Mouse (Mus musculus): ENCODE results near the gene Abhd15. TPM values are rescaled to one million over a fixed set of nuclear protein-coding genes. Genes with fewer than 3 reads are reported as not detected.
"Not testable (repeated sequence)": the region's sequence is repeated elsewhere in the genome, so short reads cannot be mapped to it uniquely, and the experiment has no call there.

Gene Abhd15
- polyA plus RNA-seq, 1 experiment from 2014 or later = 1.2 TPM

GRCm38 (mm10) chr11:77525804-77526486, 11.0 kb downstream of the Abhd15 start:
- H3K9ac ChIP-seq (ENCODE audit: low read length) = no peak overlapping the region
- no peak overlapping the region for H3K4me2 ChIP-seq (ENCODE audit: low read length)
- H3K4me1 ChIP-seq (ENCODE audit: control insufficient read depth, insufficient read depth, low read length) = no peaks in the 10 kb centered on the region
- no peaks in the 10 kb centered on the region for H3K27me3 ChIP-seq (replicated peaks; ENCODE audit: control insufficient read depth, insufficient read depth, low read length)
- ATAC-seq (no peak), DNase-seq (ENCODE audit: low spot score) (no peak)
- H3K27ac ChIP-seq (ENCODE audit: low read depth, low read length) = no peak overlapping the region
- H3K4me3 ChIP-seq (ENCODE audit: low read depth, low read length) = no peak overlapping the region
- H3K36me3 ChIP-seq (ENCODE audit: control insufficient read depth, insufficient read depth, low read length) = 0 out of 2 replicates have a peak, but pooled peaks cover 3% of the 10 kb centered on the region
- WGBS = 69% methylated on average over 3 of the region's 3 CpGs
- H3K9me3 ChIP-seq (replicated peaks; ENCODE audit: control insufficient read depth, low read length) = no peaks in the 10 kb centered on the region

- not testable (repeated sequence) for DNase-seq (ENCODE audit: low spot score); H3K4me1 ChIP-seq (ENCODE audit: control insufficient read depth, insufficient read depth, low read length); H3K4me3 ChIP-seq (ENCODE audit: low read depth, low read length); ATAC-seq; H3K27me3 ChIP-seq (replicated peaks; ENCODE audit: control insufficient read depth, insufficient read depth, low read length); H3K9ac ChIP-seq (ENCODE audit: low read length); H3K4me2 ChIP-seq (ENCODE audit: low read length); H3K9me3 ChIP-seq (replicated peaks; ENCODE audit: control insufficient read depth, low read length); H3K27ac ChIP-seq (ENCODE audit: low read depth, low read length)
- H3K36me3 ChIP-seq (ENCODE audit: control insufficient read depth, insufficient read depth, low read length) = peaks cover 10% of the 10 kb centered on the region; the same call in 1 of the 2 replicates
- WGBS = 93% methylated on average over 3 of the region's 3 CpGs
Observed at GRCm38 (mm10) chr11:77528420-77528819, 13.5 kb downstream of the Abhd15 start.

GRCm38 (mm10) chr11:77529644-77530043, 14.7 kb downstream of the Abhd15 start:
- DNase-seq (ENCODE audit: low spot score) = no peak
- 90% methylated on average over 3 of the region's 3 CpGs for WGBS
- no peak overlapping the region for H3K27ac ChIP-seq (ENCODE audit: low read depth, low read length)
- no peaks in the 10 kb centered on the region for H3K9me3 ChIP-seq (replicated peaks; ENCODE audit: control insufficient read depth, low read length)
- H3K4me3 ChIP-seq (ENCODE audit: low read depth, low read length) = no peak overlapping the region
- no peak overlapping the region for H3K9ac ChIP-seq (ENCODE audit: low read length)
- H3K27me3 ChIP-seq (replicated peaks; ENCODE audit: control insufficient read depth, insufficient read depth, low read length) = no peaks in the 10 kb centered on the region
- no peak for ATAC-seq
- no peaks in the 10 kb centered on the region for H3K4me1 ChIP-seq (ENCODE audit: control insufficient read depth, insufficient read depth, low read length)
- peaks cover 13% of the 10 kb centered on the region; the same call in 1 of the 2 replicates for H3K36me3 ChIP-seq (ENCODE audit: control insufficient read depth, insufficient read depth, low read length)
- H3K4me2 ChIP-seq (ENCODE audit: low read length) = no peak overlapping the region

- no peak overlapping the region for H3K9ac ChIP-seq (ENCODE audit: low read length)
- H3K4me2 ChIP-seq (ENCODE audit: low read length) = no peak overlapping the region
- no peak overlapping the region for H3K27ac ChIP-seq (ENCODE audit: low read depth, low read length)
- WGBS = 93% methylated on average over 2 of the region's 2 CpGs
- no peak for DNase-seq (ENCODE audit: low spot score)
- H3K4me1 ChIP-seq (ENCODE audit: control insufficient read depth, insufficient read depth, low read length) = no peaks in the 10 kb centered on the region
- no peak for ATAC-seq
- no peaks in the 10 kb centered on the region for H3K9me3 ChIP-seq (replicated peaks; ENCODE audit: control insufficient read depth, low read length)
- H3K4me3 ChIP-seq (ENCODE audit: low read depth, low read length) = no peak overlapping the region
- H3K36me3 ChIP-seq (ENCODE audit: control insufficient read depth, insufficient read depth, low read length) = peaks cover 19% of the 10 kb centered on the region
- no peaks in the 10 kb centered on the region for H3K27me3 ChIP-seq (replicated peaks; ENCODE audit: control insufficient read depth, insufficient read depth, low read length)
Observed at GRCm38 (mm10) chr11:77530862-77531261, 15.9 kb downstream of the Abhd15 start.

- H3K4me3 ChIP-seq (ENCODE audit: low read depth, low read length) = no peak overlapping the region
- no peak for DNase-seq (ENCODE audit: low spot score)
- H3K4me1 ChIP-seq (ENCODE audit: control insufficient read depth, insufficient read depth, low read length) = no peaks in the 10 kb centered on the region
- H3K9me3 ChIP-seq (replicated peaks; ENCODE audit: control insufficient read depth, low read length) = no peaks in the 10 kb centered on the region
- no peak overlapping the region for H3K27ac ChIP-seq (ENCODE audit: low read depth, low read length)
- no peak overlapping the region for H3K9ac ChIP-seq (ENCODE audit: low read length)
- H3K4me2 ChIP-seq (ENCODE audit: low read length) = no peak overlapping the region
- H3K27me3 ChIP-seq (replicated peaks; ENCODE audit: control insufficient read depth, insufficient read depth, low read length) = no peaks in the 10 kb centered on the region
- WGBS = 85% methylated on average over 4 of the region's 4 CpGs
- H3K36me3 ChIP-seq (ENCODE audit: control insufficient read depth, insufficient read depth, low read length) = peaks cover 31% of the 10 kb centered on the region
- ATAC-seq = no peak
Observed at GRCm38 (mm10) chr11:77532202-77532846, 17.4 kb downstream of the Abhd15 start.

- no peaks in the 10 kb centered on the region for H3K27me3 ChIP-seq (replicated peaks; ENCODE audit: control insufficient read depth, insufficient read depth, low read length)
- no peak overlapping the region for H3K4me3 ChIP-seq (ENCODE audit: low read depth, low read length)
- DNase-seq (ENCODE audit: low spot score) (no peak), ATAC-seq (no peak)
- H3K9ac ChIP-seq (ENCODE audit: low read length) = no peak overlapping the region
- WGBS = 94% methylated on average over 7 of the region's 7 CpGs
- no peaks in the 10 kb centered on the region for H3K4me1 ChIP-seq (ENCODE audit: control insufficient read depth, insufficient read depth, low read length)
- no peak overlapping the region for H3K4me2 ChIP-seq (ENCODE audit: low read length)
- H3K27ac ChIP-seq (ENCODE audit: low read depth, low read length) = no peak overlapping the region
- H3K9me3 ChIP-seq (replicated peaks; ENCODE audit: control insufficient read depth, low read length) = no peaks in the 10 kb centered on the region
- H3K36me3 ChIP-seq (ENCODE audit: control insufficient read depth, insufficient read depth, low read length) = peaks cover 71% of the 10 kb centered on the region
Observed at GRCm38 (mm10) chr11:77545261-77545660, 30.3 kb downstream of the Abhd15 start.

- no peak overlapping the region for H3K4me3 ChIP-seq (ENCODE audit: low read depth, low read length)
- DNase-seq (ENCODE audit: low spot score) (no peak), ATAC-seq (no peak)
- WGBS = 86% methylated on average over 3 of the region's 3 CpGs
- H3K27me3 ChIP-seq (replicated peaks; ENCODE audit: control insufficient read depth, insufficient read depth, low read length) = no peaks in the 10 kb centered on the region
- H3K4me2 ChIP-seq (ENCODE audit: low read length) = no peak overlapping the region
- no peak overlapping the region for H3K27ac ChIP-seq (ENCODE audit: low read depth, low read length)
- H3K9me3 ChIP-seq (replicated peaks; ENCODE audit: control insufficient read depth, low read length) = no peaks in the 10 kb centered on the region
- no peak overlapping the region for H3K9ac ChIP-seq (ENCODE audit: low read length)
- no peaks in the 10 kb centered on the region for H3K4me1 ChIP-seq (ENCODE audit: control insufficient read depth, insufficient read depth, low read length)
- peaks cover 36% of the 10 kb centered on the region for H3K36me3 ChIP-seq (ENCODE audit: control insufficient read depth, insufficient read depth, low read length)
Observed at GRCm38 (mm10) chr11:77585201-77585600, 70.3 kb downstream of the Abhd15 start.

Measured in forebrain, embryonic 14.5 days (tissue).